13 mouse cellular contexts compared by ENCODE assay signal in genomic region chr11:88441871-88442740, GRCm38 (mm10).
DNase-seq lines count a peak whose midpoint lies in the region; ATAC-seq lines count a peak whose summit lies in the region.
"Had no signal": no experiment of that assay in that cellular context is flagged by ENCODE, and none has a peak within 500 bp of the region (broad histone marks: within the 10 kb centered on the region; RNA-seq: fewer than 3 reads in every experiment).

No protein-coding gene starts in this region.

- no peak overlapping the region for H3K9ac ChIP-seq in heart, embryonic 15.5 days
- no peak overlapping the region for H3K9ac ChIP-seq in hindbrain, embryonic 15.5 days
- H3K9ac ChIP-seq: liver, embryonic 14.5 days had no signal

- WGBS in heart, embryonic 15.5 days: 60% methylated on average over 12 of the region's 12 CpGs
- 62% methylated on average over 12 of the region's 12 CpGs for WGBS in embryonic facial prominence, embryonic 10.5 days
- WGBS in hindbrain, embryonic 15.5 days: 64% methylated on average over 12 of the region's 12 CpGs

- H3K27ac ChIP-seq in heart, embryonic 15.5 days: peak overlapping the region; percentile 6; the same call in 1 of the 2 replicates
- H3K27ac ChIP-seq in embryonic facial prominence, embryonic 10.5 days (replicated peaks): peak overlapping the region; percentile 7; the same call in 1 of the 2 replicates
- H3K27ac ChIP-seq in hindbrain, embryonic 15.5 days (replicated peaks): peak overlapping the region; percentile 71; the same call in 1 of the 2 replicates
- H3K27ac ChIP-seq: liver, embryonic 14.5 days had no signal

- no peak overlapping the region for H3K4me3 ChIP-seq in heart, embryonic 15.5 days
- no peak overlapping the region for H3K4me3 ChIP-seq in embryonic facial prominence, embryonic 10.5 days
- no peak overlapping the region for H3K4me3 ChIP-seq in hindbrain, embryonic 15.5 days

- H3K9me3 ChIP-seq in heart, embryonic 15.5 days (replicated peaks): no peaks in the 10 kb centered on the region
- H3K9me3 ChIP-seq in embryonic facial prominence, embryonic 10.5 days: no peaks in the 10 kb centered on the region
- no peaks in the 10 kb centered on the region for H3K9me3 ChIP-seq in hindbrain, embryonic 15.5 days

- no peak for DNase-seq in heart, adult 8-10 months (ENCODE audit: low spot score)
- DNase-seq in A20 (ENCODE audit: low read depth, low spot score) (peak; percentile 44), adipocyte (ENCODE audit: low spot score) (no peak)
- no peak for DNase-seq in embryonic facial prominence, embryonic 10.5 days (ENCODE audit: low spot score)
- no peak for DNase-seq in gastrocnemius, adult 18-20 months (ENCODE audit: low spot score)
- DNase-seq: adrenal gland, adult 2 months; cerebellum, postnatal 14 days; heart, adult 11 months; kidney, adult 11 months; kidney, postnatal 4 days had no signal

- ATAC-seq in heart, embryonic 15.5 days (replicated peaks; ENCODE audit: insufficient number of reproducible peaks, insufficient read depth, low FRiP score, low read depth): no peak
- no peak for ATAC-seq in hindbrain, embryonic 15.5 days (ENCODE audit: low FRiP score, low read depth)

- H3K4me2 ChIP-seq in heart, embryonic 15.5 days: no peak overlapping the region
- no peak overlapping the region for H3K4me2 ChIP-seq in hindbrain, embryonic 15.5 days

- no peaks in the 10 kb centered on the region for H3K27me3 ChIP-seq in heart, embryonic 15.5 days
- no peaks in the 10 kb centered on the region for H3K27me3 ChIP-seq in embryonic facial prominence, embryonic 10.5 days (replicated peaks; ENCODE audit: low read depth, poor library complexity, severe bottlenecking)
- H3K27me3 ChIP-seq in hindbrain, embryonic 15.5 days: no peaks in the 10 kb centered on the region

- no peaks in the 10 kb centered on the region for H3K36me3 ChIP-seq in heart, embryonic 15.5 days
- peaks cover 56% of the 10 kb centered on the region for H3K36me3 ChIP-seq in embryonic facial prominence, embryonic 10.5 days (replicated peaks)
- no peaks in the 10 kb centered on the region for H3K36me3 ChIP-seq in hindbrain, embryonic 15.5 days

- peaks cover 56% of the 10 kb centered on the region for H3K4me1 ChIP-seq in heart, embryonic 15.5 days (replicated peaks)
- peaks cover 43% of the 10 kb centered on the region for H3K4me1 ChIP-seq in embryonic facial prominence, embryonic 10.5 days
- peaks cover 70% of the 10 kb centered on the region for H3K4me1 ChIP-seq in hindbrain, embryonic 15.5 days (replicated peaks)

Comparison
In these comparisons a context has a peak if more than half of its experiments do, and no peak if none do; other contexts are left out.
1. H3K27ac ChIP-seq: peak in every context shown above with its lines; median percentile 71 in hindbrain, embryonic 15.5 days; 7 in embryonic facial prominence, embryonic 10.5 days; 6 in heart, embryonic 15.5 days.